Mouse (Mus musculus) CH12.LX (cell line): ENCODE data around the gene Tmem139. TPM values are rescaled to one million over a fixed set of nuclear protein-coding genes. Genes with fewer than 3 reads are reported as not detected.
A peak's percentile ranks its signal among the peaks of the same experiment; 100 is the strongest.

ENCODE experiments used
- DNase-seq: peaks from one replicate; pipeline ENCODE4 v3.0.0-alpha.2; 2013; ENCODE audit errors: extremely low read depth
- H3K27ac ChIP-seq: 2 replicates; pipeline ENCODE4 v1.5.1; 2012; ENCODE audit warnings: low read depth, mild to moderate bottlenecking, control low read depth, moderate library complexity; ENCODE audit not compliant: insufficient read depth
- H3K27me3 ChIP-seq: replicated peaks from 2 replicates; pipeline ENCODE3; 2012; ENCODE audit warnings: inconsistent platforms
- H3K36me3 ChIP-seq, 2 experiments: replicated peaks in 1 of 2; 2 replicates each; pipeline versions ENCODE3 to v1.6.1; 2012; ENCODE audit warnings: inconsistent platforms in 1 of 2, low read length in 1 of 2, mild to moderate bottlenecking in 1 of 2, mixed read lengths in 1 of 2, moderate library complexity in 1 of 2; ENCODE audit not compliant: control insufficient read depth in 1 of 2, insufficient read depth in 1 of 2
- H3K4me1 ChIP-seq, 2 experiments: 2 replicates each; pipeline ENCODE4 v1.6.1; 2012; ENCODE audit warnings: inconsistent platforms in 1 of 2, moderate library complexity in 1 of 2; ENCODE audit not compliant: insufficient read depth in 2 of 2, control insufficient read depth in 1 of 2
- H3K4me2 ChIP-seq: 2 replicates; pipeline ENCODE4 v1.6.1; 2012; ENCODE audit warnings: low read depth, mild to moderate bottlenecking, control low read depth; ENCODE audit not compliant: poor library complexity, insufficient read depth, severe bottlenecking
- H3K4me3 ChIP-seq, 3 experiments: fragments of 150-350 bp in 1 of 3; sonication (generic) in 1 of 3; replicated peaks in 1 of 3; 2 replicates each; pipeline versions ENCODE3 to v1.5.1; 2011 to 2012; ENCODE audit warnings: low read depth in 2 of 3, low read length in 2 of 3, mild to moderate bottlenecking in 2 of 3, moderate library complexity in 2 of 3, control low read depth in 1 of 3, improper control_type of control experiment in 1 of 3, inconsistent platforms in 1 of 3, mixed read lengths in 1 of 3; ENCODE audit not compliant: poor library complexity in 1 of 3
- H3K79me2 ChIP-seq: replicated peaks from 2 replicates; pipeline ENCODE4 v1.6.1; 2012; ENCODE audit warnings: mild to moderate bottlenecking, moderate library complexity; ENCODE audit not compliant: control insufficient read depth, poor library complexity, insufficient read depth, severe bottlenecking; ENCODE audit errors: extremely low read depth
- H3K9ac ChIP-seq: 2 replicates; pipeline ENCODE4 v1.6.1; 2012; ENCODE audit warnings: low read depth, mild to moderate bottlenecking, control low read depth, moderate library complexity; ENCODE audit not compliant: insufficient read depth
- H3K9me3 ChIP-seq: replicated peaks from 2 replicates; pipeline ENCODE3; 2012; ENCODE audit warnings: low read length, inconsistent platforms, mixed read lengths
- CHD2 ChIP-seq: IDR thresholded peaks from 2 replicates; pipeline ENCODE4 v1.6.1; 2011; ENCODE audit warnings: low read length, improper control_type of control experiment
- CTCF ChIP-seq, 2 experiments: IDR thresholded peaks in 1 of 2; conservative IDR thresholded peaks in 1 of 2; 2 replicates each; pipeline ENCODE4 v1.5.1; 2011 to 2012; ENCODE audit warnings: low read depth in 2 of 2, low read length in 2 of 2, improper control_type of control experiment in 1 of 2, inconsistent platforms in 1 of 2, mild to moderate bottlenecking in 1 of 2, moderate library complexity in 1 of 2
- E2F4 ChIP-seq: IDR thresholded peaks from 2 replicates; pipeline ENCODE4 v1.6.1; 2011; ENCODE audit warnings: low read depth, low read length, improper control_type of control experiment; ENCODE audit not compliant: insufficient replicate concordance
- ELF1 ChIP-seq: IDR thresholded peaks from 2 replicates; pipeline ENCODE4 v1.6.1; 2014; ENCODE audit warnings: low read depth, mild to moderate bottlenecking, inconsistent platforms, low read length, improper control_type of control experiment
- ETS1 ChIP-seq: conservative IDR thresholded peaks from 2 replicates; pipeline ENCODE4 v1.6.1; 2012; ENCODE audit warnings: low read depth, mild to moderate bottlenecking, inconsistent platforms, low read length, improper control_type of control experiment, moderate library complexity
- HCFC1 ChIP-seq: IDR thresholded peaks from 2 replicates; pipeline ENCODE4 v1.6.1; 2012; ENCODE audit warnings: low read depth, mild to moderate bottlenecking, inconsistent platforms, low read length, improper control_type of control experiment
- JUN ChIP-seq: IDR thresholded peaks from 2 replicates; pipeline ENCODE4 v1.6.1; 2011; ENCODE audit warnings: low read depth, mild to moderate bottlenecking, low read length, improper control_type of control experiment, moderate library complexity; ENCODE audit not compliant: insufficient read depth
- JUND ChIP-seq: conservative IDR thresholded peaks from 2 replicates; pipeline ENCODE4 v1.6.1; 2011; ENCODE audit warnings: low read depth, low read length, improper control_type of control experiment
- MAFK ChIP-seq: IDR thresholded peaks from 2 replicates; pipeline ENCODE4 v1.6.1; 2011; ENCODE audit warnings: low read length, improper control_type of control experiment; ENCODE audit not compliant: insufficient replicate concordance
- MAX ChIP-seq: IDR thresholded peaks from 2 replicates; pipeline ENCODE4 v1.6.1; 2011; ENCODE audit warnings: low read length, improper control_type of control experiment
- MAZ ChIP-seq: IDR thresholded peaks from 2 replicates; pipeline ENCODE4 v1.6.1; 2012; ENCODE audit warnings: low read depth, mild to moderate bottlenecking, inconsistent platforms, low read length, improper control_type of control experiment, moderate library complexity
- MEF2A ChIP-seq: IDR thresholded peaks from 2 replicates; pipeline ENCODE4 v1.6.1; 2014; ENCODE audit warnings: low read depth, mild to moderate bottlenecking, inconsistent platforms, low read length, improper control_type of control experiment, borderline replicate concordance
- MXI1 ChIP-seq: IDR thresholded peaks from 2 replicates; pipeline ENCODE4 v1.6.1; 2011; ENCODE audit warnings: mild to moderate bottlenecking, low read depth, low read length, improper control_type of control experiment
- MYC ChIP-seq: IDR thresholded peaks from 2 replicates; pipeline ENCODE4 v1.6.1; 2011; ENCODE audit warnings: low read depth, mild to moderate bottlenecking, improper control_type of control experiment, low read length
- POLR2A ChIP-seq: IDR thresholded peaks from 2 replicates; pipeline ENCODE4 v1.6.1; 2011; ENCODE audit warnings: low read depth, mild to moderate bottlenecking, improper control_type of control experiment, low read length
- POLR2AphosphoS2 ChIP-seq: IDR thresholded peaks from 2 replicates; pipeline ENCODE4 v1.6.1; 2011; ENCODE audit warnings: low read depth, low read length, improper control_type of control experiment
- RAD21 ChIP-seq: IDR thresholded peaks from 2 replicates; pipeline ENCODE4 v1.6.1; 2011; ENCODE audit warnings: low read depth, mild to moderate bottlenecking, low read length, improper control_type of control experiment, moderate library complexity
- SIN3A ChIP-seq: IDR thresholded peaks from 2 replicates; pipeline ENCODE4 v1.6.1; 2012; ENCODE audit warnings: low read length, improper control_type of control experiment, inconsistent platforms
- SMC3 ChIP-seq: IDR thresholded peaks from 2 replicates; pipeline ENCODE4 v1.6.1; 2011; ENCODE audit warnings: low read depth, low read length, improper control_type of control experiment
- TBP ChIP-seq: conservative IDR thresholded peaks from 2 replicates; pipeline ENCODE4 v1.6.1; 2011; ENCODE audit warnings: low read depth, low read length, improper control_type of control experiment
- USF1 ChIP-seq: IDR thresholded peaks from 2 replicates; pipeline ENCODE4 v1.6.1; 2014; ENCODE audit warnings: low read depth, mild to moderate bottlenecking, inconsistent platforms, low read length, improper control_type of control experiment
- ZC3H11A ChIP-seq: IDR thresholded peaks from 2 replicates; pipeline ENCODE4 v1.6.1; 2012; ENCODE audit warnings: low read depth, mild to moderate bottlenecking, inconsistent platforms, low read length, improper control_type of control experiment
- ZMIZ1 ChIP-seq: IDR thresholded peaks from 2 replicates; pipeline ENCODE4 v1.6.1; 2012; ENCODE audit warnings: low read depth, mild to moderate bottlenecking, inconsistent platforms, low read length, improper control_type of control experiment
- dilution Hi-C: fragments of 300-500 bp; cut with MboI; formaldehyde crosslinking; loops from 2 replicates; pipeline ENCODE4 v1.14.3; 2020; ENCODE audit warnings: low sequenced_read_pairs; ENCODE audit not compliant: extremely low pct_unique_long_range_greater_than_20kb, extremely low pct_ligation_motif_present
- in situ Hi-C: fragments of 300-500 bp; cut with MboI; formaldehyde crosslinking; loops from 3 replicates; pipeline ENCODE4 v1.14.3; 2019; ENCODE audit warnings: low sequenced_read_pairs, low pct_ligation_motif_present, low pct_unique_long_range_greater_than_20kb, mixed read lengths
- polyA plus RNA-seq: library from polyadenylated mRNA; unstranded; fragments of >175 nt; gene quantifications from 2 replicates; pipeline ENCODE4 v1.2.1, GENCODE M21; 2012; ENCODE audit warnings: low read depth; ENCODE audit not compliant: insufficient read length
- total RNA-seq, 2 experiments: library from RNA; depleted of rRNA; stranded (reverse); fragments of 300-350 nt in 1 of 2; fragments of >200 nt in 1 of 2; gene quantifications; 2 replicates each; pipeline ENCODE4 v1.2.3; 2012 to 2014

Tmem139 gene
- total and polyA plus RNA-seq, 3 experiments = 0.20 TPM; not detected in 2

- H3K27me3 ChIP-seq = no peaks in the 10 kb centered on the region
- no peaks in the 10 kb centered on the region for H3K36me3 ChIP-seq
- H3K9me3 ChIP-seq = no peaks in the 10 kb centered on the region
- in situ Hi-C loops = no loop called here
- TF ChIP-seq SMC3 (peak; percentile 16), CTCF (conservative IDR thresholded peaks at IDR 0.05 in 1 of 2, IDR thresholded peaks at IDR 0.05 in 1 of 2; ENCODE audit: low read depth in 2 of 2, low read length in 2 of 2) (peak in 1 of 2 experiments; percentile 46; a peak in 2 of 4 replicates), MYC (no peak), POLR2A (no peak), RAD21 (peak; percentile 13), HCFC1 (no peak), MAZ (no peak), TBP (no peak), CHD2 (no peak), MXI1 (no peak), ETS1 (no peak)
- TF ChIP-seq, all 38 proteins: peak for 3
- DNase-seq = no peak
- no peak overlapping the region for H3K4me3 ChIP-seq
- H3K4me2 ChIP-seq = no peak overlapping the region
- no peaks in the 10 kb centered on the region for H3K79me2 ChIP-seq
- H3K4me1 ChIP-seq = peaks cover 0 to 7% of the 10 kb centered on the region in 2 experiments; a peak in 2 of 4 replicates
- H3K27ac ChIP-seq = no peak overlapping the region
- no peak overlapping the region for H3K9ac ChIP-seq
- dilution Hi-C loops = no loop called here
Measured at GRCm38 (mm10) chr6:42309816-42310378, 48.1 kb downstream of the Tmem139 start.

- DNase-seq = peak; percentile 6
- H3K79me2 ChIP-seq = no peaks in the 10 kb centered on the region
- no peak overlapping the region for H3K4me3 ChIP-seq
- TF ChIP-seq ZC3H11A = no peak
- no peak for TF ChIP-seq MYC
- no peak for TF ChIP-seq ELF1
- no peak for TF ChIP-seq SIN3A
- TF ChIP-seq E2F4 = no peak
- TF ChIP-seq ZMIZ1 = no peak
- no peak for TF ChIP-seq MEF2A
- TF ChIP-seq MAFK = no peak
- no peak for TF ChIP-seq MAX
- TF ChIP-seq TBP = no peak
- no peak for TF ChIP-seq HCFC1
- TF ChIP-seq POLR2AphosphoS2 = no peak
- TF ChIP-seq JUN = no peak
- TF ChIP-seq JUND = no peak
- TF ChIP-seq USF1 = no peak
- TF ChIP-seq RAD21 = no peak
- no peak for TF ChIP-seq MAZ
- no peak for TF ChIP-seq POLR2A
- no peaks in the 10 kb centered on the region for H3K9me3 ChIP-seq
- in situ Hi-C loops (no loop called here), dilution Hi-C loops (no loop called here)
- no peak overlapping the region for H3K4me2 ChIP-seq
- H3K27me3 ChIP-seq = no peaks in the 10 kb centered on the region
- H3K27ac ChIP-seq = no peak overlapping the region
- H3K9ac ChIP-seq = no peak overlapping the region
- H3K36me3 ChIP-seq = no peaks in the 10 kb centered on the region
- peaks cover 0 to 7% of the 10 kb centered on the region in 2 experiments; a peak in 2 of 4 replicates for H3K4me1 ChIP-seq
Measured at GRCm38 (mm10) chr6:42310427-42311053, 48.8 kb downstream of the Tmem139 start.
